Mouse (Mus musculus) G1E (cell line): ENCODE results near the gene Ldlrad3. TPM values are rescaled to one million over a fixed set of nuclear protein-coding genes. Genes with fewer than 3 reads are reported as not detected.

Experiments used
- ATAC-seq: 2 replicates; pipeline ENCODE4 v1.8.0; 2016; ENCODE audit warnings: mild to moderate bottlenecking; ENCODE audit not compliant: insufficient number of reproducible peaks, poor library complexity, low FRiP score, severe bottlenecking; ENCODE audit errors: extremely low read depth
- DNase-seq: peaks from one replicate; pipeline ENCODE4 v3.0.0; 2012; ENCODE audit warnings: low spot score
- H3K27me3 ChIP-seq: 2 replicates; pipeline ENCODE4 v1.6.1; 2012; ENCODE audit warnings: mild to moderate bottlenecking, low read length, inconsistent platforms; ENCODE audit not compliant: insufficient read depth
- H3K36me3 ChIP-seq: replicated peaks from 2 replicates; pipeline ENCODE3; 2012; ENCODE audit warnings: mild to moderate bottlenecking, inconsistent platforms
- H3K4me1 ChIP-seq: 2 replicates; pipeline ENCODE4 v1.6.1; 2012; ENCODE audit warnings: low read depth, low read length, inconsistent platforms, mixed read lengths; ENCODE audit not compliant: insufficient read depth
- H3K4me3 ChIP-seq: 2 replicates; pipeline ENCODE4 v1.5.1; 2012; ENCODE audit warnings: low read depth, mild to moderate bottlenecking, inconsistent platforms, low read length, moderate library complexity, mixed read lengths
- H3K9me3 ChIP-seq: replicated peaks from 2 replicates; pipeline ENCODE4 v1.6.1; 2012; ENCODE audit warnings: inconsistent platforms
- CTCF ChIP-seq: IDR thresholded peaks from 2 replicates; pipeline ENCODE4 v1.5.1; 2012; ENCODE audit warnings: low read depth, low read length, inconsistent platforms, mixed read lengths
- GATA1 ChIP-seq: IDR thresholded peaks from 2 replicates; pipeline ENCODE4 v1.6.1; 2012; ENCODE audit warnings: borderline replicate concordance, low read length, inconsistent platforms, mixed read lengths
- GATA2 ChIP-seq: IDR thresholded peaks from 2 replicates; pipeline ENCODE4 v1.6.1; 2012; ENCODE audit warnings: low read depth, low read length, inconsistent platforms, borderline replicate concordance
- POLR2AphosphoS5 ChIP-seq: IDR thresholded peaks from 2 replicates; pipeline ENCODE4 v1.6.1; 2012; ENCODE audit warnings: low read depth, low read length, inconsistent platforms; ENCODE audit not compliant: insufficient replicate concordance
- TAL1 ChIP-seq: conservative IDR thresholded peaks from 2 replicates; pipeline ENCODE4 v1.6.1; 2012; ENCODE audit warnings: low read depth, low read length, inconsistent platforms, mixed read lengths
- polyA plus RNA-seq: library from polyadenylated mRNA; stranded (reverse); fragments of >175 nt; gene quantifications from 2 replicates; pipeline ENCODE4 v1.2.3, GENCODE M21; 2012
- total RNA-seq, 2 experiments: library from RNA; stranded (forward) in 1 of 2; stranded (reverse) in 1 of 2; fragments of 200-1000 nt in 1 of 2; fragments of >200 nt in 1 of 2; fragmentation: Nextera tagmentation in 1 of 2; gene quantifications; 2 replicates each; pipeline ENCODE4 v1.2.3; 2014 to 2017

Gene Ldlrad3
- total and polyA plus RNA-seq, 3 experiments = 0.01 to 0.38 TPM; not detected in 1

DNA sequence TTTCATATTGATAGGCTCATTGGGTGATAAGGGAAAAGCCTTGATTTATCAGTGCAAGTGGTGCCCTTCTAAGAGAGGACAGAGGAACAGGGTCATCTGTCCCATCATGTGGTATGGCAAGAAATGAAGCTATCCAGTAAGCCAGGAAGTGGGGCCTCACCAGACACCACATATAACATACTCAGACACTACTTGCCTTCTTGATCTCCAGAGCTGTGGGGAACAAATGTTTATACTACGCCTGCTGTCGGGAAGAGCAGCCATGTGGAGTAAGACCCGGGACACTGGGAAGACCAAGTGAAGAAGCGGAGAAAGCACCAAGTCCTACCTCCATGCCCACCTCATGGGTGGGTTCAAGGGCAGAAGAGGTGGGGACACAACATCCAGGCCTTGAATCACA is 86.9 kb downstream of the Ldlrad3 start:
- Histone ChIP-seq H3K4me3 (no peak overlapping the region), H3K27me3 (no peaks in the 10 kb centered on the region; the same call in 1 of the 2 replicates), H3K4me1 (no peaks in the 10 kb centered on the region), H3K9me3 (no peaks in the 10 kb centered on the region), H3K36me3 (no peaks in the 10 kb centered on the region)
- ATAC-seq (no peak), DNase-seq (no peak)
- TF ChIP-seq CTCF (no peak), GATA1 (no peak), GATA2 (no peak), TAL1 (no peak), POLR2AphosphoS5 (no peak)

GRCm38 (mm10) chr2:102094773-102095172 is 91.4 kb downstream of the Ldlrad3 start:
- DNase-seq (no peak), ATAC-seq (no peak)
- no peak for TF ChIP-seq CTCF
- no peak for TF ChIP-seq TAL1
- TF ChIP-seq GATA1 = no peak
- no peak for TF ChIP-seq GATA2

GRCm38 (mm10) chr2:102094281-102094680 is 91.9 kb downstream of the Ldlrad3 start:
- DNase-seq = no peak
- Histone ChIP-seq H3K27me3 (no peaks in the 10 kb centered on the region), H3K36me3 (no peaks in the 10 kb centered on the region), H3K4me1 (no peaks in the 10 kb centered on the region), H3K4me3 (no peak overlapping the region), H3K9me3 (no peaks in the 10 kb centered on the region)
- ATAC-seq = no peak
- TF ChIP-seq TAL1 = no peak

More at GRCm38 (mm10) chr2:102094773-102095172, 91.4 kb downstream of the Ldlrad3 start:
- Histone ChIP-seq H3K9me3 (no peaks in the 10 kb centered on the region), H3K27me3 (no peaks in the 10 kb centered on the region), H3K4me1 (no peaks in the 10 kb centered on the region), H3K36me3 (no peaks in the 10 kb centered on the region), H3K4me3 (no peak overlapping the region)

DNA sequence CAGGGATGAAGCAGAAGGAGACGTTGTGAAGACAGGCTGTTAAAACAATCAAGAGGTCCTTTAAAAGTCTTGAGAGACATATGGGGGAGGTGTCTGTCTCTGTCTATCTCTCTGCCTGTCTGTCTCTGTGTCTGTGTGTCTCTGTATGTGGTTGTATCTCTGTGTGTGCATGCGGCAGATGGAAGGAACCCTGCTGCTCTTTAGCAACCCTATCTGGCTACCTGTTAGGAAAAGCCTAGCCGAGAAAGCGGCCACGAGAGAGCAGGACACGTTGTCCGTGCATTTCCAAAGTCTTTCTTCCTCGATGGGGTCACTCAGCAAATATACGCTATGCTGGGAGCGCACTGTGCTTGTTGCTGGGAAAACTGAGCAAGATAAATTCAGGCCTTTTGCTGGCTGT is 93.6 kb downstream of the Ldlrad3 start:
- Histone ChIP-seq H3K4me1 (no peaks in the 10 kb centered on the region), H3K27me3 (peaks cover under 1% of the 10 kb centered on the region; the same call in 1 of the 2 replicates), H3K4me3 (no peak overlapping the region), H3K36me3 (no peaks in the 10 kb centered on the region), H3K9me3 (no peaks in the 10 kb centered on the region)
- TF ChIP-seq POLR2AphosphoS5 = no peak
- no peak for TF ChIP-seq GATA2
- no peak for TF ChIP-seq CTCF
- ATAC-seq (no peak), DNase-seq (no peak)

DNA sequence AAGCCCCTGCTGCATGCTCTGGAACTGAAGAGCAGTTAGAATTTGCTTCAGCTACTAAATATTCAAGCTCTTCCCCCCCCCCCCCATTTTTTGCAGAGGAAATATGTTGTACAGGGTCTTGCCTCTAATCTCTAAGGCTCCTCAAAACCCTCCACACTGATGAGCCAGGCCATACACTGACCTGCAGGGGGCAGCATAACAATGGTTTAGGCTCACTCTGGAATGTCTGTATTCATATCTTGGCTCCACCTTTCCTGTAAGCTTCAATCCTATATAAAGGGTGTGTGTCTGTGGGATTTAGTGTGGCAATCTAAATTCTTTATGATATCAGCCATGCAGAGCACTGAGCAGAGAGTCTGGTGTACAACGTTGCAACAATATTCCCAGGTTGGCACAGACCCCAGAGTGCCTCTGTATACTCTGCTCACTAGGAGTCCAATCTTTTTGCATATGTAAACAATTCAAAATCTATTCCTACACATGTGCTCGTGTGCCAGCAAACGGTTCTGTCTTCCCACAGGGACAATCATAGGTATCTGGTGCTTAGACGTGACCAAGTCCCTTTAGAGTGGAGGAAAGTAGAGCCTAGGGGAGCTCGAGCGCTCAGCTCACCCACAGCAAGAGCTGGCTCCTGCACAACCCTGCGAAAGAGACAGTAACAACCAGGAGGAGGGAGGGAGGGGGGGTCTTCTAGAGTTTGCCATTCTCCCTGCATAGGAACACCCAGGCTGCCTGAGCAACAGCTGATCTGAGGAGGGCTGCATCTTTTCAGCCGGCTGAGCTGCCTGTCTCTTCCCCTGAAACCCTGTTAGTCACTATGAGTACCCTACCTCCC is 94.5 kb downstream of the Ldlrad3 start:
- no peak for TF ChIP-seq GATA1
- TF ChIP-seq CTCF = peak; percentile 10; the same call in 1 of the 2 replicates
- DNase-seq (peak; percentile 30), ATAC-seq (peak; percentile 8; the same call in 1 of the 2 replicates)
- no peak overlapping the region for H3K4me3 ChIP-seq
- no peaks in the 10 kb centered on the region for H3K4me1 ChIP-seq
- no peaks in the 10 kb centered on the region for H3K36me3 ChIP-seq
- H3K9me3 ChIP-seq = no peaks in the 10 kb centered on the region
- H3K27me3 ChIP-seq = peaks cover 5% of the 10 kb centered on the region

DNA sequence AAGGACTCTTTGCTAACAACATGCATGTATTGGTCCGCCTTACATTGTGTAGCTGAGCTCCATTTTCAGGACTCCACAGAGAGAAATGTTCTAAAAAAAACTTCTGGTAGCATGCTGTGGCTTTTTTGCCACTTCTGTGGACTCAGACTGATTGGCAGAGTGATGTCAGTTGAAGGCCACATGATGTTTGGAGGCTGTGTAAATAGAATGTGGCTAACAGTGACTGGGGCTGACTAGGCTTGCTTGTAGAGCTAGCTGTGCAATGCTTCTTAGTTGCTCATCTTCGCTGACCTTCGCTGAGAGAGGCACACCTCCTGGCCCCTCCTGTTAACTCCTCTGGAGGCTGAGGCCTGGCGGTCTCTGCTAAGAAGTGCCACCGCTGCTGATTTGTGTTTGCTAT is 98.4 kb downstream of the Ldlrad3 start:
- ATAC-seq (no peak), DNase-seq (no peak)
- peaks cover 5% of the 10 kb centered on the region for H3K27me3 ChIP-seq
- no peaks in the 10 kb centered on the region for H3K9me3 ChIP-seq
- H3K4me3 ChIP-seq = no peak overlapping the region
- no peaks in the 10 kb centered on the region for H3K36me3 ChIP-seq
- H3K4me1 ChIP-seq = no peaks in the 10 kb centered on the region
- TF ChIP-seq CTCF (no peak), TAL1 (no peak), GATA2 (no peak), GATA1 (no peak), POLR2AphosphoS5 (no peak)

DNA sequence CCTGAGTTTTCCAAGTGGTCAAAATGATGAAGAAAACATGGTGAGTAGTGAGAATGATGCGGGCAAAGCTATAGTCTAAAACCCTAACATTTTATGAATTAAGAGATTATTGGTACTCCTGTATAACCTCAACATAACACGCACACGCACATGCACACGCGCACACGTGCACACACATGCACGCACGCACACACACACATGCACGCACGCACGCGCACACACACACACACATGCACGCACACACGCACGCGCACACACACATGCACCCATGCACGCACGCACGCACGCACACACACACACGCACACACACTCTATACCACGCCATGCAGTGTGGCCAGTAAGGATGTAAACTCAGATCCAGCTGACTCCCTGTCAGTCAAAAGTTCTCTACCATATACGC is 99.6 kb downstream of the Ldlrad3 start:
- H3K36me3 ChIP-seq = no peaks in the 10 kb centered on the region
- H3K27me3 ChIP-seq = peaks cover 5% of the 10 kb centered on the region
- no peaks in the 10 kb centered on the region for H3K4me1 ChIP-seq
- H3K4me3 ChIP-seq = no peak overlapping the region
- H3K9me3 ChIP-seq = no peaks in the 10 kb centered on the region
- ATAC-seq (no peak), DNase-seq (no peak)
- no peak for TF ChIP-seq TAL1
